15 mouse cellular contexts compared by ENCODE assay signal in genomic region chr4:138141358-138141757, GRCm38 (mm10).
DNase-seq lines count a peak whose midpoint lies in the region; ATAC-seq and TF ChIP-seq lines count a peak whose summit lies in the region.
"Had no signal": no experiment of that assay in that cellular context is flagged by ENCODE, and none has a peak within 500 bp of the region (broad histone marks: within the 10 kb centered on the region; RNA-seq: fewer than 3 reads in every experiment).

No protein-coding gene starts in this region.

- H3K4me2 ChIP-seq in embryonic facial prominence, embryonic 14.5 days (ENCODE audit: low read depth, low read length) = no peak overlapping the region
- H3K4me2 ChIP-seq: liver, embryonic 12.5 days; midbrain, embryonic 15.5 days had no signal

- no peak overlapping the region for H3K27ac ChIP-seq in kidney, adult 2 months (ENCODE audit: insufficient read depth, low read depth, low read length)
- H3K27ac ChIP-seq in embryonic facial prominence, embryonic 14.5 days (replicated peaks; ENCODE audit: low read depth, low read length) = peak overlapping the region; percentile 70
- H3K27ac ChIP-seq: liver, embryonic 12.5 days; midbrain, embryonic 15.5 days had no signal

- H3K36me3 ChIP-seq in kidney, adult 2 months (ENCODE audit: control insufficient read depth, insufficient read depth, low read length) = no peaks in the 10 kb centered on the region; the same call in 1 of the 2 replicates
- H3K36me3 ChIP-seq in embryonic facial prominence, embryonic 14.5 days (ENCODE audit: control insufficient read depth, insufficient read depth, low read length) = peaks cover 8% of the 10 kb centered on the region; the same call in 1 of the 2 replicates
- H3K36me3 ChIP-seq: midbrain, embryonic 15.5 days had no signal

- intact Hi-C loops in heart, postnatal 25 days (cut with DNase I) = no loop called here
- intact Hi-C loops in gastrocnemius, postnatal 14 days (cut with DNase I; ENCODE audit: low total_unique reads) = no loop called here

- no peaks in the 10 kb centered on the region for H3K27me3 ChIP-seq in kidney, adult 2 months (replicated peaks; ENCODE audit: control insufficient read depth, insufficient read depth, low read length)
- H3K27me3 ChIP-seq in embryonic facial prominence, embryonic 14.5 days (replicated peaks; ENCODE audit: control insufficient read depth, insufficient read depth, low read length) = no peaks in the 10 kb centered on the region
- H3K27me3 ChIP-seq: liver, embryonic 12.5 days; midbrain, embryonic 15.5 days had no signal

- TF ChIP-seq CTCF in kidney, adult 2 months (conservative IDR thresholded peaks at IDR 0.05; ENCODE audit: insufficient read depth, insufficient read length, low read depth, low read length) = no peak

- WGBS in kidney, adult 2 months = 82% methylated on average over 7 of the region's 7 CpGs
- WGBS in embryonic facial prominence, embryonic 14.5 days = 59% methylated on average over 7 of the region's 7 CpGs

- H3K4me3 ChIP-seq in kidney, adult 2 months (ENCODE audit: insufficient read depth, low read depth, low read length) = no peak overlapping the region
- H3K4me3 ChIP-seq in embryonic facial prominence, embryonic 14.5 days (ENCODE audit: low read depth, low read length) = no peak overlapping the region
- H3K4me3 ChIP-seq: erythroblast, embryonic 14.5 days; liver, embryonic 12.5 days; midbrain, embryonic 15.5 days had no signal

- H3K4me1 ChIP-seq in kidney, adult 2 months (ENCODE audit: control insufficient read depth, insufficient read depth, low read length) = no peaks in the 10 kb centered on the region
- no peaks in the 10 kb centered on the region for H3K4me1 ChIP-seq in embryonic facial prominence, embryonic 14.5 days (ENCODE audit: control insufficient read depth, insufficient read depth, low read length)
- H3K4me1 ChIP-seq: liver, embryonic 12.5 days had no signal

- no peaks in the 10 kb centered on the region for H3K9me3 ChIP-seq in embryonic facial prominence, embryonic 14.5 days (ENCODE audit: control insufficient read depth, low read length)
- H3K9me3 ChIP-seq: liver, embryonic 12.5 days; midbrain, embryonic 15.5 days had no signal

- no peak for TF ChIP-seq POLR2A in kidney, adult 2 months (IDR thresholded peaks at IDR 0.05; ENCODE audit: low read depth, low read length)

- no peak overlapping the region for H3K9ac ChIP-seq in embryonic facial prominence, embryonic 14.5 days (ENCODE audit: low read depth, low read length)
- H3K9ac ChIP-seq: liver, embryonic 12.5 days; midbrain, embryonic 15.5 days had no signal

- 0 out of 2 replicates have a peak, but pooled peaks have one; percentile 41 for ATAC-seq in embryonic facial prominence, embryonic 14.5 days (ENCODE audit: low read depth)
- ATAC-seq: forebrain, embryonic 16.5 days; liver, embryonic 12.5 days; midbrain, embryonic 15.5 days had no signal

- DNase-seq in heart, adult 18-20 months = peak; percentile 41
- no peak for DNase-seq in heart, postnatal 25 days (ENCODE audit: low spot score)
- peak; percentile 52 for DNase-seq in kidney, postnatal 10 days
- DNase-seq in kidney, adult 2 months = no peak
- peak; percentile 47 for DNase-seq in embryonic facial prominence, embryonic 14.5 days (ENCODE audit: low spot score)
- DNase-seq in kidney, postnatal 4 days = peak; percentile 36 to 53
- no peak for DNase-seq in spleen, postnatal 10 days (ENCODE audit: low spot score in 2 of 2)
- DNase-seq in gastrocnemius, postnatal 14 days = no peak
- DNase-seq: adrenal gland, postnatal 14 days; cerebellum, adult 8-10 months; gastrocnemius, postnatal 25 days had no signal

Comparison
In these comparisons a context has a peak if more than half of its experiments do, and no peak if none do; other contexts are left out.
1. DNase-seq: peak in heart, adult 18-20 months (2 of 2), kidney, postnatal 10 days (single experiment), embryonic facial prominence, embryonic 14.5 days (single experiment) and kidney, postnatal 4 days (2 of 2); none in heart, postnatal 25 days (single experiment), kidney, adult 2 months (single experiment), spleen, postnatal 10 days (0 of 2) and gastrocnemius, postnatal 14 days (single experiment).